Mouse (Mus musculus): ENCODE data around the gene Vmn1r37. TPM values are rescaled to one million over a fixed set of nuclear protein-coding genes. Genes with fewer than 3 reads are reported as not detected.
"Not testable (repeated sequence)": the region's sequence is repeated elsewhere in the genome, so short reads cannot be mapped to it uniquely, and the experiment has no call there.

The Vmn1r37 gene
- not detected for total RNA-seq (2021)
- long read RNA-seq, experiment 1 = 0 reads
- long read RNA-seq, experiment 2 = 0 reads

GRCm38 (mm10) chr6:66729082-66729481 is at the start of gene Vmn1r37:
Gene Vmn1r37 (plus strand): TSS chr6:66729382.
- H3K4me3 ChIP-seq; DNase-seq (ENCODE audit: extremely low spot score in 1 of 2, low spot score in 2 of 2); H3K27ac ChIP-seq; intact Hi-C loops (cut with DNase I): not testable (repeated sequence)

GRCm38 (mm10) chr6:66685806-66686205 is 43.4 kb upstream of the Vmn1r37 start, which contains the start of gene Vmn1r35:
Gene Vmn1r35 (minus strand): TSS chr6:66685906.
- no peak for TF ChIP-seq CTCF (IDR thresholded peaks at IDR 0.05)
- H3K27ac ChIP-seq = no peak within 1 kb of the TSS
- intact Hi-C loops (cut with DNase I) = no loop called here
- no peak within 1 kb of the TSS for H3K4me3 ChIP-seq
- no peak for DNase-seq (ENCODE audit: extremely low spot score in 1 of 2, low spot score in 2 of 2)

- no peak for DNase-seq (ENCODE audit: extremely low spot score in 1 of 2, low spot score in 2 of 2)
- intact Hi-C loops (cut with DNase I) = no loop called here
- TF ChIP-seq CTCF (IDR thresholded peaks at IDR 0.05) = no peak
- H3K4me3 ChIP-seq = no peak overlapping the region
- H3K27ac ChIP-seq = no peak overlapping the region
Measured at GRCm38 (mm10) chr6:66708901-66709300, 20.3 kb upstream of the Vmn1r37 start.

GRCm38 (mm10) chr6:66713854-66714253 is 15.3 kb upstream of the Vmn1r37 start:
- H3K4me3 ChIP-seq = no peak overlapping the region
- DNase-seq (ENCODE audit: extremely low spot score in 1 of 2, low spot score in 2 of 2) = no peak
- intact Hi-C loops (cut with DNase I) = no loop called here
- no peak for TF ChIP-seq CTCF (IDR thresholded peaks at IDR 0.05)
- no peak overlapping the region for H3K27ac ChIP-seq

- intact Hi-C loops (cut with DNase I); DNase-seq (ENCODE audit: extremely low spot score in 1 of 2, low spot score in 2 of 2); H3K4me3 ChIP-seq; H3K27ac ChIP-seq: not testable (repeated sequence)
Measured at GRCm38 (mm10) chr6:66719068-66719467, 10.1 kb upstream of the Vmn1r37 start, which contains the start of gene Vmn1r36. Gene Vmn1r36 (minus strand): TSS chr6:66719168.

GRCm38 (mm10) chr6:66782527-66782926 is 53.3 kb downstream of the Vmn1r37 start, which contains the start of gene Vmn1r38:
Gene Vmn1r38 (minus strand): TSS chr6:66782627.
- intact Hi-C loops (cut with DNase I); H3K4me3 ChIP-seq; H3K27ac ChIP-seq; DNase-seq (ENCODE audit: extremely low spot score in 1 of 2, low spot score in 2 of 2): not testable (repeated sequence)

Other genes with a start within 250 kb of the Vmn1r37 start
- 10 to 100 TPM in 1 of 2 experiments, 1 to 10 TPM in 1; 9.1 to 11.0 TPM for gene Mad2l1, start 194.0 kb upstream of the Vmn1r37 start, total RNA-seq (2021)
- not detected for gene Vmn1r32, start 169.3 kb upstream of the Vmn1r37 start, total RNA-seq (2021)
- not detected for gene Vmn1r33, start 111.1 kb upstream of the Vmn1r37 start, total RNA-seq (2021)
- gene Vmn1r34, start 85.5 kb upstream of the Vmn1r37 start, total RNA-seq (2021) = not detected
- not detected for gene Vmn1r35, start 43.5 kb upstream of the Vmn1r37 start, total RNA-seq (2021)
- gene Vmn1r36, start 10.2 kb upstream of the Vmn1r37 start, total RNA-seq (2021) = not detected
- gene Vmn1r38, start 53.2 kb downstream of the Vmn1r37 start, total RNA-seq (2021) = not detected
- not detected for gene Vmn1r39, start 81.2 kb downstream of the Vmn1r37 start, total RNA-seq (2021)
- gene Gng12, start 167.0 kb downstream of the Vmn1r37 start, total RNA-seq (2021) = 10 to 100 TPM; 55.2 to 59.3 TPM